Mouse (Mus musculus) retina, postnatal 1 day (tissue): ENCODE results near the gene Ccser2.
A peak's percentile ranks its signal among the peaks of the same experiment; 100 is the strongest.

Source experiments
- DNase-seq: peaks from one replicate; pipeline ENCODE4 v3.0.0-alpha.2; 2012

Ccser2 gene

GRCm38 (mm10) chr14:36937080-36937878, 31.3 kb downstream of the Ccser2 start:
- DNase-seq = peak; percentile 73

- DNase-seq = no peak
Observed at GRCm38 (mm10) chr14:36932638-36933382, 35.8 kb downstream of the Ccser2 start.

DNA sequence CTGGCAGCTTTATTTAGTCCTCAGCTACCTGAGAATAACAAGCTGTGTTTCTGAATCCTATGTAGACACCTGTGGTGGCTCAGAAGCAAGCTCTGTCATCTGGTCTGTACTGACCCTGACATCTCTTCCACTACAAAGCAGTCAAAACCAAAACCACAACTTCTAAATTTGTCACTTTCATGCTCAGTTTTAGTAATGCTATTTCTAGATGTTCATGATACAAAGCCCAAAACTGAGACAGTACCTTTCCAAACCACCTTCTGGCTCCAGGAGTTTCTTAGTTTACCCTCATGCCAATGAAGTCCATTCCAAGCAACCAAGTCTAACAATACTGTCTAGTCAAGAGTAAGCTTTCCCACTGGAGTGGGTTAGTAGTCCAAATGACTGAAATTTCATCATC, 36.5 kb downstream of the Ccser2 start:
- no peak for DNase-seq

DNA sequence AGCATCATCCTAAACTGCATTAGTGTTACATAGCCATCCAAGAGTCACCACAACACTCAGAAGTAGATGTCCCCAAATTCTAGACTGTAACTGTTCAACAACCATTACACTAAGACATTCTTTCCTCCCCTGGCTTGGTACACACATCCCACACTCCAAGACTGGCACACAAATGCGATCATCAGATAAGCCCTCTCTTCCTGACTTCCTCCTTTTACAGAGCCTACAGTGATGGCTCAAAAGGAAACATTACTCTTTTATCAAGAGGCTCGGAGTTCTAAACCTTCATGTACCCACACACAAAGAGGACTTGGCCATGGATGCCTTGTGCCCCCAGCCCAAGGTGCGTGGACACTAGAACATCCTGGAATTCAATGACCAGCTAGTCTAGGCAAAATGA, 45.2 kb downstream of the Ccser2 start:
- DNase-seq = no peak

DNA sequence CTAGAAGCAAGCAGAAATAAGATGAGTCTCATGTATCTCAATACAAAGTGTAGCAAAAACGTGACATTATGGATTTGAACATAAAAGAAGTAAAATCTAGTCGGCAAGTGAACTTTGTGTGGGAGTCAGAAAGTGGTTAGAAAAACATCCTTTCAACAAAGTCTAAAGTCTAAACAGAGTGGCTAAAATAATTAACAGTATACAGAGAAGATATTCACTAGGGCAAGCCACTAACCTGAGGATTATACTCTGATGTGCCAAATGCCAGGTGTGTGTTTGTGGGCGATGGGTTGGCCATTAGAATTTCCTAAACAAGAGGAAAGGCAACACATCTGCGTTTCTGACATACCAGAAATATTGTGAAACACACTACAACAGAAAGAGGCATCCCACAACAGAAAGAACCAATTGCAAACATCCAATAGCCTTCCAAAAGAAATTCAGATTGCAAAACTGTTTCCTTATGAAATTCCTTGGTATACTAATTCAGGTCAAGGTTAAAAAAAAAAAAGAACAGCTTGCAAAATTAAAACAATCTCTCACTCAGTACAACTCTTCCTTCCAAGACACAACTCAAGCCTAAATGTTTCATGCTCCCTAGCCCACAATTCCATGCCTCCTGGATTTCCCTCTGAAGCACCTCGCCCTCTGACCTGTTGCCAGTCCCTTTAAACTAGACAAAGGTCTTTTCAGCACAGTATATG, 47.1 kb downstream of the Ccser2 start:
- DNase-seq = no peak

GRCm38 (mm10) chr14:36919886-36920285, 48.7 kb downstream of the Ccser2 start:
- no peak for DNase-seq

DNA sequence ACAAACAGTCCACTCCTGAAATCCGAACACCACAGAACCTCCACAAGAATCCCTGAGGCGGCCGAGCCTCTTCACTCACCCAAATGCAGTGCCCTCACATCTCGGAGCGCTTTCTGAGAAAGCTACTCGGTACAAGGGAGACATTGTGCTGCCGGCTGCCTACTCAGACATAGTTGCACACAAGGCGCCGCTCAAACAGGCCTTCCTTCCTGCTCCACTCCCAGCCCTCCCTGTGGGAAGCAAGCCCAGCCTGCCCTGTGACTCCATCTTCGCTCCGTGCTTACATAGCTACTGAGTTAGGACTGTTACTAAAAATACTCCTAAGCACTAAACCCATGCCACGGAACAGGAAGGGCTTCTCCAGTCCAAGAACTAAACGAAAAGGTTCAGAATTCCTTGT, 49.4 kb downstream of the Ccser2 start:
- DNase-seq = peak; percentile 6

GRCm38 (mm10) chr14:36915203-36915602, 53.4 kb downstream of the Ccser2 start:
- DNase-seq = no peak

GRCm38 (mm10) chr14:36914473-36915005, 54.0 kb downstream of the Ccser2 start:
- no peak for DNase-seq

GRCm38 (mm10) chr14:36911738-36912137, 56.8 kb downstream of the Ccser2 start:
- peak; percentile 22 for DNase-seq

GRCm38 (mm10) chr14:36905809-36906522, 62.6 kb downstream of the Ccser2 start:
- no peak for DNase-seq

DNA sequence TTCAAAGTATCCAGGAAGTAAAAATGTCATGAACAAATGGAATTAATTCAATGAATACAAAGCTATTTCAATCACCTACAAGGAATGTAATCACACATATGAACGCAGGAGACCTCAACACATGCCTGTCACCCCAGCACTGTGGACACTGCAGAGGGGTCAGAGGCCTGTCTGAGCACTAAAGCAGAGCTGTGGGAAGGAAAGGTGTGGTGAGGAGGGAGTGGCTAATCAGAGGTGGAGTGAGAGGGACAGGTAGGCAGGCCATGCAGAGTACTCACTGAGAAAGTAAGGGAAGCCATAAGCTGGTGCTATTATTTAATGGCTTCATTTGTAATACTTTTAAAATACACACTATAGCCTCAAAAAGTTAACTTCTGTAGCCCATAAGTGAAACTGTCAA, 64.4 kb downstream of the Ccser2 start:
- no peak for DNase-seq

- DNase-seq = no peak
Observed at GRCm38 (mm10) chr14:36900883-36901282, 67.7 kb downstream of the Ccser2 start.

- no peak for DNase-seq
Observed at GRCm38 (mm10) chr14:36894701-36895100, 73.9 kb downstream of the Ccser2 start.

- no peak for DNase-seq
Observed at GRCm38 (mm10) chr14:36892762-36893358, 75.7 kb downstream of the Ccser2 start.

- no peak for DNase-seq
Observed at GRCm38 (mm10) chr14:36890130-36890529, 78.4 kb downstream of the Ccser2 start.

DNA sequence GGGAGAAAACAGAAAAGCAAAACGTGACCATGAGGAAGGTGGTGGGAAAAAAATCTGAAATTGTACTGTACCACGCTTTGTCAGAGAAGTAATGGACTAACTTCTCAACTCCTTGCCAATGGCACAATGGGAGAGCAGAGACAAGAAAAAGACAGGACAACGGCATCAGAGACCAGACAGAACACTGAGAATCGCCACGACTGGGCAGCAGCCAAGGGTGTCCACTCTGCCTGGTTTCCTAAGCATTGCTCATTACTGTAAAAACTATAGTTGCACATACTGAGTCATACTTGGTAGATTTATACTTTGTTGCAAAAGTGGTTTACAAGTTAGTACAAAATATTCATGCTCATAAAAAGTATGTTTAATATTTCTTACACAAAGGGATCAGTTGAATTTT, 82.9 kb downstream of the Ccser2 start:
- DNase-seq = no peak

DNA sequence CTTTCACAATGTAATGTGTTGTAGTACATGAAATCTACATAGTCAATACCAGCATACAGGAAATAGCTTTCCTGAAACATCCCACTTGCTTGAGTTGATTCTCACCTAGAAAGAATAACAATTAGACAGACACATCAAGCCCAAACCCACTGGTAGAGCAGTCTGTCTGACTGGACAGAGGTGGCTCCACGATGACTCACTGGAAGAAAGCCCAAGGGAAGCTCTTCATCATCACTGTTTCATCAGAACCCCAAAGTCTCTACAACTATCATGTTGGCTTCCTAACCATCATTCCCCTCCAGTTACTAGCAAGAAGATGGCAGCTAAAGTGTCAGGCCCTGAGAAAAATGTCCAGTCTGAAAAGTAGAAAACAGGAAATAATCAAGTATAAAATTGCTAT, 83.5 kb downstream of the Ccser2 start:
- DNase-seq = no peak

- no peak for DNase-seq
Observed at GRCm38 (mm10) chr14:36883576-36883975, 85.0 kb downstream of the Ccser2 start.

DNA sequence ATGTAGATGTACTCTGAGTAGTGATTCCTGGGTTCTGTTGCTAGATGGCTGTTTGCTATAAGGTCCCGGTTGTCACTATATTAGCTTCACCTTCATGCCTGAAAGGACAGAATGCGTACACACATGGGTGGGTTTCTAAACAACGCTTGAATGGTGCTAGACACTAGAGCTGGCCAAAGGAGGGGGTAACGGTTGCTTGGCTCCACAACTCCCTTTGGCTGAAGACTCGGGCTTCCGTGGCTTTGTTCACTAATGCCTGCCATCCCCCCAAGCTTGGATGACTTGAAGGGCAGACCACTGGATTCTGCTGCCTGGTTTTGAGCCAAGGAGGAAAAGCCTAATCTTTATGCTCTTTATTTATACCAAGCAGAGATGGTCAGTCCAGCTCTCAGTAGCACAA, 98.3 kb downstream of the Ccser2 start:
- peak; percentile 65 for DNase-seq

GRCm38 (mm10) chr14:36868769-36869362, 99.7 kb downstream of the Ccser2 start:
- no peak for DNase-seq
